Mouse (Mus musculus) megakaryocyte, embryonic 14.5 days (primary cell): ENCODE data around the gene Cacna1s. TPM values are rescaled to one million over a fixed set of nuclear protein-coding genes. Genes with fewer than 3 reads are reported as not detected.
A peak's percentile ranks its signal among the peaks of the same experiment; 100 is the strongest.

ENCODE experiments used
- H3K27me3 ChIP-seq: replicated peaks from 2 replicates; pipeline ENCODE3; 2012; ENCODE audit warnings: inconsistent platforms
- H3K36me3 ChIP-seq: replicated peaks from 2 replicates; pipeline ENCODE3; 2012; ENCODE audit warnings: low read length, inconsistent platforms, mixed read lengths
- H3K4me1 ChIP-seq: 2 replicates; pipeline ENCODE4 v1.6.1; 2012; ENCODE audit warnings: inconsistent platforms
- H3K4me3 ChIP-seq: replicated peaks from 2 replicates; pipeline ENCODE3; 2012; ENCODE audit warnings: moderate library complexity, mild to moderate bottlenecking, inconsistent platforms
- H3K9me3 ChIP-seq: 2 replicates; pipeline ENCODE4 v1.6.1; 2012; ENCODE audit warnings: inconsistent platforms
- FLI1 ChIP-seq: IDR thresholded peaks from 2 replicates; pipeline ENCODE4 v1.6.1; 2012; ENCODE audit warnings: low read length, inconsistent platforms, mixed read lengths
- GATA1 ChIP-seq: IDR thresholded peaks from 3 replicates; pipeline ENCODE4 v1.6.1; 2012; ENCODE audit warnings: mixed read lengths, low read length, inconsistent platforms, borderline replicate concordance
- polyA plus RNA-seq: library from polyadenylated mRNA; stranded (reverse); fragments of >175 nt; gene quantifications from 2 replicates; pipeline ENCODE4 v1.2.3, GENCODE M21; 2012; ENCODE audit warnings: low replicate concordance; ENCODE audit not compliant: insufficient read depth

The Cacna1s gene
- polyA plus RNA-seq, 1 experiment, result not detected

- peaks cover 36% of the 10 kb centered on the region for H3K36me3 ChIP-seq
- H3K4me3 ChIP-seq, result peak overlapping the region; percentile 72
- TF ChIP-seq FLI1 (no peak), GATA1 (no peak)
- H3K9me3 ChIP-seq, result no peaks in the 10 kb centered on the region
- H3K4me1 ChIP-seq, result peaks cover 88% of the 10 kb centered on the region
- peaks cover 1% of the 10 kb centered on the region for H3K27me3 ChIP-seq
Observed at GRCm38 (mm10) chr1:136126895-136127294, 74.3 kb downstream of the Cacna1s start.

GRCm38 (mm10) chr1:136127856-136128255, 75.3 kb downstream of the Cacna1s start:
- Histone ChIP-seq H3K36me3 (peaks cover 36% of the 10 kb centered on the region), H3K4me1 (peaks cover 92% of the 10 kb centered on the region)

GRCm38 (mm10) chr1:136128416-136128815, 75.9 kb downstream of the Cacna1s start:
- peaks cover 95% of the 10 kb centered on the region for H3K4me1 ChIP-seq
- H3K4me3 ChIP-seq, result peak overlapping the region; percentile 70
- TF ChIP-seq FLI1, result no peak
- no peak for TF ChIP-seq GATA1
- H3K36me3 ChIP-seq, result peaks cover 36% of the 10 kb centered on the region
- no peaks in the 10 kb centered on the region for H3K9me3 ChIP-seq
- H3K27me3 ChIP-seq, result peaks cover 1% of the 10 kb centered on the region

More at GRCm38 (mm10) chr1:136127856-136128255, 75.3 kb downstream of the Cacna1s start:
- Histone ChIP-seq H3K4me3 (peak overlapping the region; percentile 70), H3K27me3 (peaks cover 1% of the 10 kb centered on the region), H3K9me3 (no peaks in the 10 kb centered on the region)
- TF ChIP-seq FLI1, result no peak
- TF ChIP-seq GATA1, result no peak

- no peaks in the 10 kb centered on the region for H3K9me3 ChIP-seq
- H3K4me1 ChIP-seq, result peaks cover 95% of the 10 kb centered on the region
- peak overlapping the region; percentile 99 for H3K4me3 ChIP-seq
- H3K36me3 ChIP-seq, result peaks cover 33% of the 10 kb centered on the region
- no peak for TF ChIP-seq GATA1
- no peak for TF ChIP-seq FLI1
- H3K27me3 ChIP-seq, result no peaks in the 10 kb centered on the region
Observed at GRCm38 (mm10) chr1:136128944-136129589, 76.5 kb downstream of the Cacna1s start.

DNA sequence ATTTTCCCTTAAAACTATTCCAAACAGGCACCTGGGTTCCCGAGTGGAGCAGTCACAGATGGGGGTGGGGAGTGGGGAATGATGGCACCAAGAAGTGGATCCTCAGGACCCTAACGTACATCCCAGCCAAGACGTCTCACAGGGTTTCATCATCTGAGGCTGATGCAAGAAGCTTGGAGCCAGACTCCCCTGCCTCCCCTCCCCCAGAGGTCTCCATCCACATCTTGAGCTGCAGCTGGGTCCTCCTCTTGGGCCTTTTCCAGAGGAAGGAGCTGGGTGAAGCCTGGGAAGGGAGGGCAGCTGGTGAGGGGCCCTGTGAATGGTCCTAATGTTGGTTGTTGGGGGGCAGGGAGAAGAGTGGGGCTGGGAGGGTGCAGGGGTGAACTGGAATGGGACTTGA, 77.6 kb downstream of the Cacna1s start:
- Histone ChIP-seq H3K27me3 (no peaks in the 10 kb centered on the region), H3K4me1 (peaks cover 95% of the 10 kb centered on the region), H3K4me3 (peak overlapping the region; percentile 99), H3K36me3 (peaks cover 23% of the 10 kb centered on the region), H3K9me3 (no peaks in the 10 kb centered on the region)
- TF ChIP-seq FLI1 (no peak), GATA1 (no peak)

DNA sequence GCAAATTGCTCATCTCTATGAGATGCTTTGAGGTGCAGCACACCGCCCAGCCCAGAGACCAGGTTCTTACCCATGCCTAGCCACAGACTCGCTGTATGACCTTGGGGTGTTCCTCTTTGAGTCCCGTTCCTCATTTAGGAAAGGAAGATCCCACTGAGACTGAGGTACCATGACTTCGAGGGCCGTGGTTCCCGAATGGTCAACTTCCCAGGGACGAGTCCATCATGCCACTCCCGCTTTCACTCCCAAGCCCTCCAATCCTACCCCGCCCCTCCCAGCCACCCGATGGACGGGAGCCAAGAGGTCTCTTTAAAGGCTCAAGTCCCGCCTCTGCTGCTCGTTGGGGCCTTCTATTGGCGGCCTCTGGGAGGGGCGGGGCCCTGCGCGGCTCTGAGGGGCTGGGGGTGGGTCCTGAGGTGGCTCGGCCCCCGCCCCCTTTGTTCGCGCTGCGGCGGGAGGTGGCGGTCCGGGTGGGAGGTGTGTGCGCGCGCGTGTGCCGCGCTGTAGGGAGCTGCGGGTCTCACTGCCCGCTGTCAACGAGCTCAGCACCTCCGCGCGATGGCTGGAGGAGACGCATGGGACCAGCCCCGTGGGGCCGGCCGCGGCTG, 78.5 kb downstream of the Cacna1s start, which contains the start of gene Kif21b:
Gene Kif21b, plus strand, starts transcription at position 439 of the 608 bp plus-strand sequence.
- Histone ChIP-seq H3K9me3 (no peaks in the 10 kb centered on the region), H3K4me3 (peak within 1 kb of the TSS; percentile 99), H3K27me3 (no peaks in the 10 kb centered on the region), H3K36me3 (peaks cover 16% of the 10 kb centered on the region), H3K4me1 (peaks cover 97% of the 10 kb centered on the region)
- TF ChIP-seq GATA1, result no peak
- TF ChIP-seq FLI1, result no peak

DNA sequence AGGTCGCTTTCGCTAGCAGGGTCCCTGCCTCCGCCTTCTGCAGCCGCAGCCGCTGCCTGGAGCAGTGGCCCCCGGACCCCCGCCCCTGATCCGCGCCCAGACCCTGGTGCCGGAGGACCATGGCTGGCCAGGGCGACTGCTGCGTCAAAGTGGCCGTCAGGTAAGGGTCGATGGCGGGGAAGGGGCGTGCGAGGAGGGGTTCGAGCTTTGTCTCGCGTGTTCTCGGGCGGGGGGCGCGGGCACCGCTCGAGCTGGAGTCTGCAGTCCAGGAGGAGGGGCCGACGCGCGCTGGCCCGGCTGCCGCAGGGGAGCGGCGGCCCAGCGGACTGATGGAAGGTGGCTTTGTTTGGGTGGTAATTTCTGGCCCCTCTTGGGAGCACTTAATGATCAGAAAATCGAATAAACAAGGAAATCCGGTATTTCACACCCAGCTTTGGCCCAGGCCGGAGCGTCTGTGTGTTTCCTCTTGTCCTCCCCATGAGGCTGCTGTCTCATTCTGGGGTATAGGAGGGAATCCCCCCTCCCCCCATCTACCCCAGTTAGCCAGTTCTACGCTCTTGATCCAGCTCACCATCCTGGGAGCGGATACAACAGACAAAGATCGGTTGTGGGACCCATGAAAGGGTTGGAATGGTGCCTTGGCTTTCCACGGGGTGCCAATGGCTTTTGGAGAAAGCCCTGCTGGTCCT, 79.2 kb downstream of the Cacna1s start:
- no peaks in the 10 kb centered on the region for H3K27me3 ChIP-seq
- no peaks in the 10 kb centered on the region for H3K9me3 ChIP-seq
- H3K36me3 ChIP-seq, result peaks cover 14% of the 10 kb centered on the region
- TF ChIP-seq FLI1 (no peak), GATA1 (no peak)
- peak overlapping the region; percentile 99 for H3K4me3 ChIP-seq
- H3K4me1 ChIP-seq, result peaks cover 97% of the 10 kb centered on the region

DNA sequence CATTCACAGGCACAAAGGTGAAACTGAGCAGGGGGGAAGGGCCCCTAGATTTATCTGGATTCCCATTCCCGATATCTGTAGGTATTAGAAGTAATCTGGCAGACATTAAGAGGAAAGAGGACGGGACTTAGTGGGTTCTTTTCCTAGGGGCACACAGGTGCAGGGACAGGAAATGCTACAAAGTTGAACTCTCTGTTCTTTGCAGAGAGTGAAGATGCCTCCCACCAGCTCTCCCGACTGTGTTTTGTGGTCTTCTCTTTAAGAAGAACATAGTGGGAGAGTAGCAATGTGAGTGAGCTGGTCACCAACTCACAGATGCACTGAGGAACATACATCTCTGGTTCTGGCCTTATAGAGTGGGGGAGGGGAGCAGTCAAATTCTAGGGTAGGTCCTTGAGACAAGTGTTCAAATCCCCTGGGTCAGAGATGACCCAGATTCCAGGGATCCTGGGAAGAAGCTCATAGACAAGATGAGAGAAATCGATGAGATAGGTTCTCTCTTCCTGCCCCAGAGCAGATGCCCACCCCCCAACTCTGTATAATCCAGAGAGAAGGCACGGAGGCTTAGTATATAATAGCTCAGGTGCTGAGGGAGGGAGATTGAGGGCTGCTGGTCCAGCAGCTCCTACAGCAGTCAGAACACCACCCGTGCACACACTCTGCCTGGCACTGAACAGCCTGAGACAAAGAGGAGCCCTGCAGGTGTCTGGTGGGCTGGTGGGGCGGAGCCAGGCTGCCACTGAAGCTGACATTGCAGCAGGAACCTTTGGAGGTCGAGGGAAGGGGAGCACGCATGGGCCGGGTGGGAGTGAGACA, 80.0 kb downstream of the Cacna1s start:
- TF ChIP-seq GATA1, result no peak
- TF ChIP-seq FLI1, result no peak
- Histone ChIP-seq H3K4me3 (peak overlapping the region; percentile 99), H3K4me1 (peaks cover 97% of the 10 kb centered on the region), H3K36me3 (peaks cover 10% of the 10 kb centered on the region), H3K27me3 (no peaks in the 10 kb centered on the region), H3K9me3 (no peaks in the 10 kb centered on the region)

- Histone ChIP-seq H3K9me3 (no peaks in the 10 kb centered on the region), H3K27me3 (no peaks in the 10 kb centered on the region), H3K36me3 (peaks cover 10% of the 10 kb centered on the region), H3K4me3 (peak overlapping the region; percentile 99), H3K4me1 (peaks cover 97% of the 10 kb centered on the region)
- no peak for TF ChIP-seq GATA1
- no peak for TF ChIP-seq FLI1
Observed at GRCm38 (mm10) chr1:136133570-136134240, 81.2 kb downstream of the Cacna1s start.
